Mouse (Mus musculus) E14TG2a.4 (cell line): ENCODE results near the gene Inka2.

ENCODE experiments used
- CTCF ChIP-seq: conservative IDR thresholded peaks from 2 replicates; pipeline ENCODE4 v1.5.1; 2014; ENCODE audit warnings: low read length
- POU5F1 ChIP-seq: IDR thresholded peaks from 2 replicates; pipeline ENCODE4 v1.6.1; 2014; ENCODE audit warnings: low read length, borderline replicate concordance

- no peak for TF ChIP-seq CTCF
- TF ChIP-seq POU5F1 = no peak
Measured at GRCm38 (mm10) chr3:105720514-105720913, 16.1 kb downstream of the Inka2 start.
